Mouse (Mus musculus): ENCODE results near the gene Slc7a1.

Slc7a1 gene

DNA sequence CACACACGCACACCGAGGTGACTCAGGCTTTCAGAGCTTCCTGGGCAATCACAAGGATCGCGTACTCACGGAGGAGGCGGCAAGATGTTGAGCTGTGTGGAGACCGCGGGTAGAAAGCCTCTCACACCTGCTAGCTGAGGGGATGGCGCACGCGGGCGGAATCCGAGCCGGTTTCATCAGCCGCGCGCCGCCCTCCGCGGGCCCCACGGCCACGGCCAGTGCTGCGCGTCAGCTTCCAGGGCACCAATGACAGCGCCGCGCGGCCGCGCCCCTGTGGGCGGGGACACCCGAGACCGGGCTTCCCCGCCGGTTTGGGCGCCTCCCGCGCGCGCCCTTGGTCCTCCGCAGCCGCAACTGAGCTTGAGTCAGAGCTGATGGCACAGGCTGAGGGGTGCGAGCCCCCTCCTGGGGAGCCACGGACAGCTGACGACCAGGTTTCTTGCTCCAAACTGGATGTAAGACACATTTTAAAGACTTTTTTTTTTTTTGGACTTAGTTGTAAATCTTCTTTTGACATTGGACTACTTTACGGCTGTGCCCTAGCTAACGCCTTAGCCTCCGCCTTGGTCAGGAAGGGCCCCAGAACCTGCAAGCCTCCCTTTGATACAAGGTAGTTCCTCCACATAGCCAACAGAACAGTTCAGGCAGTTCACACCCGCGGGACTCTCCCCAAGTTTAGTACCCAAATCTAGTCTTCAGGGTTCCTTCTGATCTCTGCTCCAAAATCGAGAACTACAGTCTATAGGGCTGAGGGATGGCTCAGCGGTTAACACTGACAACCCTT lies at the start of gene Slc7a1:
TSS of gene Slc7a1 (minus strand) at position 245 of the 784 bp plus-strand sequence.
- peak; percentile 96 to 98 for DNase-seq (ENCODE audit: inconsistent age in 2 of 2, low spot score in 1 of 2)

DNA sequence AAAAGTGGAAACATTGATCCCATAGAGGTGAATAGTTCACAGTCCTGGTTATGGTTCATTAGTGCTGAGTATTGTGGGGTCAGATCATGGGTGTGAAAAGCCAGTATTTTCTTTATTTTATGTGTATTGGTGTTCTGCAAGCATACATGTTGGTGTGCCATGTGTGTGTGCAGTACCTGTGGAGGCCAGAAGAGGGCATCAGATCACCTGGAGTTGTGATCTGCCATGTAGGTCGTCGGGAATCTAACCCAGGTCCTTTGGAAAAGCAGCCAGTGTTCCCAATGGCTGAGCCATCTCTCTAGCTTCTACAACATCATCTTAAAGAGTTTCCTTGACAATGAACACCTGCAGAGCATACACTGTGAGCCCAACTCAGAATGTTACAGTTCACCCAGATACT lies 45.3 kb upstream of the Slc7a1 start:
- no peak for DNase-seq (ENCODE audit: inconsistent age in 2 of 2, low spot score in 1 of 2)

DNA sequence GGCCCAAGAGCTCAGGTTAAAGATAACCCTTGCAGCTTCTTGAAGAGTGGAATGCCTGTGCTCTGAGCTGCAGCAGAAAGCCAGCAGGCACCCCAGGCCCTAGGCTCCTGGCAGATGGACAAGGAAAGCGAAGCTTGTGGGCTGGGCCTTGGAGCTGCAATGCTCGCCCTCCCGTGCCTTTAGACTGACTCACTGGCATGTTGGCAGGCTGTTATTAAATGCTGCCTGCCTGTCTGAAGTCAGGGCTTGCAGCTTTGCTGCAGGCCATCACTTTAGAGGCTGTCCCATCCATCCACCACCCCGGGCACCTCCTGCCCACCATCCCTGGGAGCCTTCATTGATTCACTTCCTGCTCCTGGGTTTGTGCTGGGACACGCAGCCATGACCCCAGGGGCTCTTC lies 44.0 kb upstream of the Slc7a1 start:
- DNase-seq (ENCODE audit: inconsistent age in 2 of 2, low spot score in 1 of 2): peak; percentile 89 to 91

DNA sequence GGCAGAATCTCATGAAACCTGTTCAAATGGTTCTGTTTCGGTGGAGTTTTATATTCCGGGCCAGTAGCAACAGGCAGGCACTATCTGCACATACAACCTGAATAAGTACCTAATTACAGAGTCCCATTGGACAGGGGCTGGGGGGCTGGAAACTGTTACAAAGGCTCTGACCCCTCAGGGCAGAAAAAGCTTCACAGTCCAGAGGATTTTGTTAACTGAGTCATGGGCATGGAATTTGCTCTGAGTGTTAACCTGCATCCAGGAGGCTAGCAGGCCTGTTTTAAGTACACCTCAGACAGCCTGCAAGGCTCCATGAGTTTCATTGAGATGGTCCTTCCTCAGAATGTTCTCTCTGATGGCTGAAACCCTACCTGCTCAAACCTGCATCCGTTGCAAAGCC lies 36.0 kb upstream of the Slc7a1 start:
- no peak for DNase-seq (ENCODE audit: inconsistent age in 2 of 2, low spot score in 1 of 2)

DNA sequence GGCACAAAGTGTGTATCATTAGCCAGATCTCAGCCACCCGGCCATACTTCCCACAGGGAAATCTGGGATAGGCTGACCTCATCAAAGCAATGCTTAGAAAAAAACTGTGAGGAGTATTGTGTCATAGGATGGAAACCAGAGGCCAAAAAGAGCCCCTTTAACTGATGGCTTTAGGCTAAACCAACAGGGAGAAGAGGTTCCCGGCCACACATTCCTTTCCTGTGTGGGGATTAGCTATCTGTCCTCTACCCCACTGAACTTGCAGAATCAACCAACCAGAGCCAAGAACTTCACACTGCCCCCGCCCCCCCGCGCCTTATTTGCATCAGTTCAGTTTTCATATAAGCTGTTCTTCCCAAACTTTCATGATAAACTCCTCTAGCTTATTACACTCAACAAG lies 32.4 kb upstream of the Slc7a1 start:
- DNase-seq (ENCODE audit: inconsistent age in 2 of 2, low spot score in 1 of 2): no peak

DNA sequence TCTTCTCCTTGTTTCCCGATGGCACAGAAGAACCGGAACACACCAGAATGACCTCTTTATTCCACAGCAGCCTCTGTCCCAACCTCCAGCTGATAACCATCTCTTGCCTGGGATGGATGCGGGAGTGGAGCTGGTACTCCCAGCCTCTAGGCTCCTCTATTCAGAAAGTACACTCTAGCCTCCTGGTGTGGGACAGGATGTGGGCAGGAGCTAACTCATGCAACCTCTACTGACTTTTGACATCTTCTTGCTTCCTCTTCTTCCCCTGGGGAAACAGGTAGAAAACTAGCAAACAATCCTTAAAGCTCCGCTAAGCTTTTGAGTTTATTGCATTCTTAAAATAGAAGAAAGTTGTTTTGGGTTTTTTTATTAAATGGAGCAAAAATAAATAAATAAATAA lies 29.1 kb upstream of the Slc7a1 start:
- DNase-seq (ENCODE audit: inconsistent age in 2 of 2, low spot score in 1 of 2): no peak

DNA sequence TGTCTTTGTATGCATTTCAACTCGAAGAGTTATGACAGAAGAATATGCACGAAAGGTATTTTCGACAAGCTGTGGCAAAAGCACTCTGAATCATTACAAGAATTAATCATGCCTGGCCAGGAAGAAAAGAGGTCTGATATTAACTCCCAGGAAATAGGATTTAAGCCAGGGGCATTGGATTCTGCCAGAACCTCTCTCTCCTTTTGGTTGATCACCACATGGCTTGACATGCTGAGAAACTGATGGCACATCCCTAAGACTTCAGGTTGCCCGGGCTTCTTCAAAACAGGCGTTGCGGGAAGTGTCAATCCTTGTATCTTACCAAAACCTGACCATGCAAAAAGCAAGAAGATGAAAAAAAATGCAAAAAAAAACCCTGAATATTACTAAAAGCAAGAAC lies 25.4 kb upstream of the Slc7a1 start:
- peak in 1 of 2 experiments; percentile 54 for DNase-seq (ENCODE audit: inconsistent age in 2 of 2, low spot score in 1 of 2)

DNA sequence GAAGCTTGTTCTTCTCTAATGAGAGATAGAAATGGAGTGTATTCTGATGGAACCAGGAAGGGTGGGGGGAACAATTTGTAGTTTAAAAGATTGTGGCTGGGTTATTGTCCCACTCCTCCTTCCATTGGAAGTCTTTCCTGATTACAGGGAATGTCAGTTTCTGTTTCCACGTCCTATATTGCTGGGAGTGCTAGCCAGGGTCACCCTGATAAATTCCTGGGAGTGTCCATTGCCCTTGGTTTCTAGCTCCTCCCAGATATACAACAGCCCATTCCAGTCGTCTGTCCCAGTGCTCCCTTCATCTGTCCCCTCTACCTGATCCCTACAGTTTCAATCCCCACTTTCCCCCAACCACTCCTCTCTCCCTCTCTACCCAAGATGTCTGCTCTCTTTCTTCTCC lies 21.6 kb upstream of the Slc7a1 start:
- DNase-seq (ENCODE audit: inconsistent age in 2 of 2, low spot score in 1 of 2): no peak

DNA sequence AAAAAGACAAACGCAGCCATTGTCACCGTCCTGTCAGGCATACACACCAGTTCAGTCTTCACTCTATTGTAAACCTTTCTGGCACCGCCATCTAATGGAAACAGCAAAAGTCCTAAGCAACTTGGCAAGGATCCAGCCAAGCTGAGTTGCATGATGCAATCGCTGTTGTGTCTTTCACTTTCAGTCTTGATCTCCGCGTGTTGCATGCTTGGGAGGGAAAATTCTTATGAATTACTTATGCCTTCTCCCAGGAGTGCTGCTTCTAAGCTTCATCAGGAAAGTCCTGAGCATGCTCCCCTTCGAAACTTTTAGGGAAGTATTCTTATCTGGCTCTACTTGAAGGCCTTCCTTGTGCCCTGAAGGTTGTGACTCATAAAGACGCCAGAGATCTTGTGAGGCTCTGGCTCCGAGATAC lies 19.4 kb upstream of the Slc7a1 start:
- peak; percentile 65 to 91 for DNase-seq (ENCODE audit: inconsistent age in 2 of 2, low spot score in 1 of 2)

DNA sequence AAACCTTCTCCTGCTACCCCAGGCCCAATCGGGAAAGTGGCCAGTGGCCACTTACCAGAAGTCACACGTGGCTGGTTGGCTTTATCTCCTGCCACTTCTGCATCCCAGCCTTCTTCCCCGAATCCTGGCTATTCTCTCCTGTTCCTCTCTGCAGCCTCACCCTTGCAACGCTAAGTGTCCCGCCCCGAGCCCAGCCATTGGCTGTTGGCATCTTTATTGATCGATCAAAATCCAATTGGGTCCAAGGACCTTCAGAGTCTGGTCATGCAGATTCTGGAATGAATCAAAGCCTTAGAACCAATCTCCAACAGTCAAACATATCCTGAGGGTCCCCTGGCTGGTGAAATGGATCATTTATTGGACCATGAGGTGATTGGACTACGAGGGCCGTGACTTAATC lies 18.7 kb upstream of the Slc7a1 start:
- no peak for DNase-seq (ENCODE audit: inconsistent age in 2 of 2, low spot score in 1 of 2)

DNA sequence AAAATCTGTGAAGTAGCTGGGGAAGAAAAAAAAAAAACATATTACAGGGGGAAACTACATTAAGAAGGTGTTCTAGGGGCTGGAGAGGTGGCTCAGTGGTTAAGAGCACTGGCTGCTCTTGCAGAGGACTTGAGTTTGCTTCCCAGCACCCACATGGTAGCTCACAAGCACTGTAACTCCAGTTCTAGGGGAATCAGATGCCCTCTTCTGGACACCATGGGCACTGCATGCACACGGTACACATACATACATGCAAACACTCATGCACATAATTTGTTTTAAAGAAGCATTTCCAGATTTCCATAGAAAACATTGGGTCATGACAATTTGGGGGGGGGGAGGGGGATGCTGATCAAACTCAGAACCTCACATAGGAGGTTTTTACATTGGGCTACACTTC lies 18.1 kb upstream of the Slc7a1 start:
- DNase-seq (ENCODE audit: inconsistent age in 2 of 2, low spot score in 1 of 2): no peak

DNA sequence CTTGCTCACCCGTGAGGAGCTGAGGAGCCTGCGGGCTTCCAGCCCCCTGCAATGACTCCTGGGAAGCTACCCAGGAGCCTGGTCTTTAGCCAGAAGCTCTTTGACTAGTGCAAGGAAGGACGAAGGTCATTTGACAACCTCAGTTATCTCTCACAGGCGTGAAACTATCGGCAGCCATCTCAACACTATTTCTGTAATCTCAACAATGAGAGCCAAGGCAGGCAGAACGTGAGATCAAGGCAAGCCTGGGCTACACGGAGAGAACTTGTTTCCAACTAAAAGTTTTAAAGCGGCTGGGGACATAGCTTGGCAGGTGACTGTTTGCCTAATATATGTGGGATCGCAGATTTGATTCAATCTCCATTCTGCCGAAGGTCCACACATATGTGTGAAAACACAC lies 16.8 kb upstream of the Slc7a1 start:
- no peak for DNase-seq (ENCODE audit: inconsistent age in 2 of 2, low spot score in 1 of 2)

DNA sequence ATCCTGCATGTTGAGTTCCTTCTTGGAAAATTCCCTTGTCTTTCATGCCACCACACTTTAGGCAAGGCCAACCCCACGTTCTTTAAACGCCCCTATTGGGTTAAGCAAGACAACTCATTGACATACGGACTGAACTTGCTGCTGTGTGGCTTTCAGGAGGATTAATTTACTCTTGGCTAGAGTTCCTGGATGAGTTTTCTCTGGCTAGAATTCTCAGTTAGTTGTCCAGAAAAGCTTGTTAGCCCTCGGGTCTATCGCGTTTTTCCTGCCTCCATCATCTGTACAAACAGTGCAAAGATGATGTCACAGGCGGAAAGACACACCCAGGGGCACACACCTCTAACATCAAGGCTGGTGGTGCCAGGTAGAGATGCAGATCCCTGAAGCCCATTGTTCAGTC lies 14.5 kb upstream of the Slc7a1 start:
- DNase-seq (ENCODE audit: inconsistent age in 2 of 2, low spot score in 1 of 2): no peak

DNA sequence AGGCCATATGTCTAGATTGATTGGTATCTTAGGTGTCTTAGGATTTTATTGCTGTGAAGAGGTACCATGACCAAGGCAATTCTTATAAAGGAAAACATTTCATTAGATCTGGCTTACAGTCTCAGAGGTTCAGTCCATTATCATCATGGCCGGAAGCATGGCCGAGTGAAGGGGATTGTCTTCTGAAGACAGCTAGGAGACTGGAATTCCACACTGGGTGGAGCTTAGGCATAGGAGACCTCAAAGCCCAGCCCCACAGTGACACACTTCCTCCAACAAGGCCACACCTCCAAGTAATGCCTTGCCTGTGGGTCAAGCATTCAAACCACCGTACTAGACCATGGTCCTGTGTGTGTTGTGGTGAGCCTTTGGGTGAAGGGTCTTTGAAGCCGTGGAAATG lies 12.8 kb upstream of the Slc7a1 start:
- DNase-seq (ENCODE audit: inconsistent age in 2 of 2, low spot score in 1 of 2): no peak

DNA sequence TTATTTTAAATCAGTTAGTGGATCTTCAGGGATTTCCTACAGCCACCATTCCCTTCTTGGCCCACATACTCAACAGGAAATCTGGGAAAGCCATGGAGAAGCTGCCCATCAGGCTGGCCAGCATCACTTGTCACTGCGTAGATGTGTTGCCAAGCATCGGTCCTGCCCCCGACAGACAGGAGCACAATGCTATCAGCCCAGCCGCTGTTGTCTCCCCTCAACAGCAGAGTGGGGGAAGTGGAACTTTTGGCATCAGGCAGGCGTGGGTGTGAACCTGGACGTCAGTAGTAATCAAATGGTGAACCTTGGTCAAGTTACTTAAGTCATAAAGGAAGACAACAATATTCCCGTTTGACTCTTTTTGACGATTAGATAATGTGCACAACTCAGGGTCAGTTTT lies 9.8 kb upstream of the Slc7a1 start:
- no peak for DNase-seq (ENCODE audit: inconsistent age in 2 of 2, low spot score in 1 of 2)

DNA sequence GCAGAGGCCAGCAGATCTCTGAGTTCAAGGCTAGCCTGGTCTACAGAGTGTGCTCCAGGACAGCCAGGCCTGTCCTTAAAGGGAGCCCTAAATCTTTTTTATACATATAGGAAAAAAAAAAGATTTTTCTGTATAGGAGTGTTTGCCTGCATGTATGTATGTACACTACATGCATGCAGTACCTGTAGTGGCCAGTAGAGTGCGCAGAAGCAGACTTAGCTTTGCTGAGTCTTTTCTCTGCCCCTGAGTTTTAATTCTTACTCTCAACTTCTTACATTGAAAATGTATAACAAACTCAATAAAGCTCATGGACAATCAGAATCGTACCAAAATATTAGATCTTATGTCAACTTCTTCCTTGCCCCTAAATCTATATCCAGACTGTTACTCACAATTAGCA lies 7.2 kb upstream of the Slc7a1 start:
- DNase-seq (ENCODE audit: inconsistent age in 2 of 2, low spot score in 1 of 2): no peak

DNA sequence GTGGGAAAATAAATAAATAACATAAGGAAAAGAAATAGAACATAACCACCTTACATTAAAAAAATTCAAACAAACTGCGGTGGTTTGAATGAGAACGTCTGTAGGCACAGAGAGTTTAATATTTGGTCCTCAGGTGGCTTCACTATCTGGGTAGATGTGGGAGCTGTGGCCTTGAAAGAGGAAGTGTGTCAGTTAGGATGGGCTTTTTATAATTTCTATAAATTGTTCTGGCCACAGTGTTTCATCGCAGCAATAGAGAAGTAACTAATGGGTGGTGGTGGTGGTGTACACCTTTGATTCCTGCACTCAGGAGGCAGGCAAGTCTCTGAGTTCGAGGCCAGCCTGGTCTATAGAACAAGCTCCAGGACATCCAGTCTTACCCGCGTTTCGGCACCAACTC lies 4.8 kb upstream of the Slc7a1 start:
- DNase-seq (ENCODE audit: inconsistent age in 2 of 2, low spot score in 1 of 2): no peak

DNA sequence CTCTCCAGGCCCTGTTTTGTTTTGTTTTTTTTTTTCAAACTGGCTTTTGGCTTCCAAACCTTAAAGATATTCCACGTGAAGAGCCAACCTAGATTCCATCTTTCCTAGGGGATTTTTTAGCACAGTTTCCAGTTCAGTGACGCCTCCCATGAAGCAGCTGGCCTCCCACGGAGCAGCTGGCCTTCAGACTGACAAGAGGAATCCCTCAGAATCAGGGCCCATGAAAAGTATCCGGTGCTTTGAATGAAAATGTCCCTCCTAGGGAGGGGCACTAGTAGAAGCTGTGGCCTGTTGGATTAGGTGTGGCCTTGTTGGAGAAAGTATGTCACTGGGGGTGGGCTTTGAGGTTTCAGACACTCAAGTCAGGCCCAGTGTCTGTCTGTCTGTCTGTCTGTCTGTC lies 2.9 kb upstream of the Slc7a1 start:
- DNase-seq (ENCODE audit: inconsistent age in 2 of 2, low spot score in 1 of 2): peak; percentile 45 to 71

DNA sequence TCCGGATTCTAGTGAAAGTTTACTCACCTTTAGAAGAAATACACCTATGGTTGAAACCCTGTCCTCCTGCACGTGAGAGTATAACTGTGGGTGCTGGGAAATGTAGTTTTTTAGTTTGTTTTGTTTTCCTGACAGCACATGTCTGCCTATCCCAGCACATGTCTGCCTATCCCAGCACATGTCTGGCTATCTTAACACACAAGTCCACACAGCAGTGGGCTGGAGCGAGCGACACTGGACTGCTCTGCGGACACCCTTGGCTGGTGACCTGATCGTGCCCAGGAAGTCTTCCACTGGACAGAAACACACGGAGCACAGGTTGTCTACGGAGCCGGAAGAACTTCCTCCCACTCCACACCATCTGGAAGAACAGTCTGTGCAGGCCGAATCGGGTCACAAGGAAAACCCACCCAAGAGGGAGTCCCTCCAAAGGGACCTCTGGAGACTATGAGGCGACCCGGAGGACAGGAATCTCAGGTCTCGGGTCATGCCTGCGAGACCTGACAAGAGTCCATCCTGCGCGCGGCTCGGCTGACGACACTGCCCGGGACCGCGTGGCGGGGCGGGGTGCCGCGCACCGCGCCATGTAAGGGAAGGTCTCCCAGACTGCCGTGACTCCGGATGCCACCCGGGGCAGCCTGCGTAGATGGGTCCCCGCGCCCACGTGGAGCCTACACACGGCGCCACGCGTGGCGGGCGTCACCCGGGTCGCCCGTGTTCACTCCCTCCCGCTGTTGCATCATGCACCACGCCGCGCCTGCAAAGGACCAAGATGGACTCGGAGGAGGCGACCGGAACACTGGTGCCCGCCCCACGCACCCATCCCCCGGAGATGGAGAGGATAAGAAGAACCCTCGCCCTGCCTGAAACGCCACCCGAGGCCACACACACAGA lies 691 bp downstream of the Slc7a1 start:
- DNase-seq (ENCODE audit: inconsistent age in 2 of 2, low spot score in 1 of 2): peak; percentile 71 to 87

DNA sequence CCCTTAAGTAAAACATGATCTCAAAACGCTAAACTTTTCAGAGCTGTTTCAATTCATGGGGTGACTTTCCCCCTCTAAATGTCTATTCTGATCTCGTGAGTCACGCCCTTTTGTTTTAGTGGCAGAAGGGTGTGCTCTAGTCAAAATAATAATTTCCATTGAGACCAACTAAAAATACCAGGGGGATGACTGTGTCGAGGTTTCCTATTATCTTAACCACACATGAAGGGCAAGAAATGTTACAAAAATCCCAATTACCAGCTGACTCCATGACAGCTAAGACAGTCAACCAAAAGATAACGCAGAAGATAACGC lies 1.3 kb downstream of the Slc7a1 start:
- no peak for DNase-seq (ENCODE audit: inconsistent age in 2 of 2, low spot score in 1 of 2)

DNA sequence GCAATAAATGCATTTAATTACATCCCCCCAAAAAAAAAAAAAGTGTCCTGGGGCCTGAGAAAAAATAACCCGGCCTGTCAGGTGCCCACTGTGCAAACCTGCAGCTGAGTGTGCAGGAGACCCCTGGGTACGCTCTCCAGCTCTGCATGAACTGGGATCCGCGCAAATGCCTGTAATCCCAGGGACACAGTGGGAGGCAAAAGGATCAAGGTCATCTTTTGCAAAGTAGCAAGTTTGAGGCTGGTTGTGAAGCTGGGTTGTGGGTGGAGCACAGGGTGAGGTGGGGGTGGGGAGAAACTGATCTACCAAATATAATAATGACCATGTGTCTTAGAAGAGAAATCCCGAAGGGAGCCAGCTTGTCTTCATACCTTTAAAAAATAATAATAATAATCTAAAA lies 1.8 kb downstream of the Slc7a1 start:
- peak in 1 of 2 experiments; percentile 60 for DNase-seq (ENCODE audit: inconsistent age in 2 of 2, low spot score in 1 of 2)

DNA sequence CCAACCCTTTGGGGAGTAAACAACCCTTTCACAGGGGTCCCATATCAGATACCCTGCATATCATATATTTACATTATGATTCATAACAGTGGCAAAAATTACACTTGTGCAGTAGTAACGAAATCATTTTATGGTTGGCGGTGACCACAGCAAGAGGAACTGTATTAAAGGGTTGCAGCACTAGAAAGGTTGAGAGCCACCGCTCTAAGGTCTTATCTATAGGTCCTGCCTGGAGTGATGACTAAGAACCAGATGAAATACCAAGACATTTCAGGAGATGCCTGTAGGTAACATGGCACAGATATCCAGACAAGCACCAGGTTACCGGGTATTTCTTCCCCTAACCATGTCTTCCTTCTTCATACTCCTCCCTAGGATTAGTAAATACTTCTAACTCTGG lies 2.3 kb downstream of the Slc7a1 start:
- DNase-seq (ENCODE audit: inconsistent age in 2 of 2, low spot score in 1 of 2): peak in 1 of 2 experiments; percentile 49
